Mouse (Mus musculus) hindbrain, embryonic 14.5 days (tissue): ENCODE measurements at regions not wholly inside any gene's neighbourhood (a gene's known extent, or its start where the extent isn't known, plus 50 kb on each side); places are given as distances from the start of the nearest gene placed in this dataset.

Source experiments
- ATAC-seq: fragments of 200-750 bp; cut with Nextera tagmentation; 2 replicates; pipeline ENCODE4 v1.8.0; 2017; ENCODE audit warnings: moderate number of reproducible peaks, mild to moderate bottlenecking, moderate TSS enrichment, moderate library complexity; ENCODE audit not compliant: low FRiP score
- DNase-seq: peaks from one replicate; pipeline ENCODE4 v3.0.0-alpha.2; 2015; ENCODE audit warnings: low spot score
- H3K27ac ChIP-seq: fragments of 300-500 bp; sonication (generic); 2 replicates; pipeline ENCODE4 v1.5.1; 2014; ENCODE audit warnings: mild to moderate bottlenecking, moderate library complexity
- H3K27me3 ChIP-seq: fragments of 300-500 bp; sonication (generic); 2 replicates; pipeline ENCODE4 v1.6.1; 2014; ENCODE audit warnings: mild to moderate bottlenecking, low read length, mixed read lengths; ENCODE audit not compliant: control insufficient read depth, insufficient read depth
- H3K36me3 ChIP-seq: fragments of 300-500 bp; sonication (generic); replicated peaks from 2 replicates; pipeline ENCODE4 v1.6.1; 2014; ENCODE audit not compliant: control insufficient read depth, insufficient read depth
- H3K4me1 ChIP-seq: fragments of 300-500 bp; sonication (generic); replicated peaks from 2 replicates; pipeline ENCODE4 v1.6.1; 2014; ENCODE audit warnings: antibody characterized with exemption, low read length, mixed read lengths; ENCODE audit not compliant: control insufficient read depth, insufficient read depth
- H3K4me2 ChIP-seq: fragments of 300-500 bp; sonication (generic); replicated peaks from 2 replicates; pipeline ENCODE4 v1.6.1; 2014; ENCODE audit warnings: mild to moderate bottlenecking, moderate library complexity
- H3K4me3 ChIP-seq: fragments of 300-500 bp; sonication (generic); replicated peaks from 2 replicates; pipeline ENCODE4 v1.5.1; 2014; ENCODE audit warnings: mild to moderate bottlenecking, low read length
- H3K9ac ChIP-seq: fragments of 300-500 bp; sonication (generic); 2 replicates; pipeline ENCODE4 v1.6.1; 2014
- H3K9me3 ChIP-seq: fragments of 300-500 bp; sonication (generic); 2 replicates; pipeline ENCODE4 v1.6.1; 2016; ENCODE audit warnings: low read length; ENCODE audit not compliant: control insufficient read depth
- WGBS: fragments of 180-500 bp; shearing (Covaris S2); extraction: QIAGEN DNeasy Blood & Tissue Kit; methylation state at CpG from one replicate; pipeline ENCODE4 v1.1.7; 2014; 5-methylcytosine and 5-hydroxymethylcytosine counted together

- H3K36me3 ChIP-seq: no peaks in the 10 kb centered on the region
- WGBS: 75% methylated on average over 5 of the region's 5 CpGs
- no peak overlapping the region for H3K9ac ChIP-seq
- no peak overlapping the region for H3K27ac ChIP-seq
- H3K27me3 ChIP-seq: no peaks in the 10 kb centered on the region
- ATAC-seq (no peak), DNase-seq (no peak)
- no peak overlapping the region for H3K4me2 ChIP-seq
- no peaks in the 10 kb centered on the region for H3K4me1 ChIP-seq
- H3K4me3 ChIP-seq: no peak overlapping the region
- H3K9me3 ChIP-seq: no peaks in the 10 kb centered on the region
These were observed 116.7 kb upstream of the Agap1 start for GRCm38 (mm10) chr1:89337861-89338260.

- WGBS: 38% methylated on average over 4 of the region's 4 CpGs
- ATAC-seq (no peak), DNase-seq (no peak)
- Histone ChIP-seq H3K9me3 (no peaks in the 10 kb centered on the region), H3K4me2 (no peak overlapping the region), H3K4me1 (no peaks in the 10 kb centered on the region), H3K27ac (no peak overlapping the region), H3K27me3 (no peaks in the 10 kb centered on the region), H3K9ac (no peak overlapping the region), H3K4me3 (no peak overlapping the region), H3K36me3 (no peaks in the 10 kb centered on the region)
These were observed 111.8 kb upstream of the Agap1 start for GRCm38 (mm10) chr1:89342794-89343193.

DNA sequence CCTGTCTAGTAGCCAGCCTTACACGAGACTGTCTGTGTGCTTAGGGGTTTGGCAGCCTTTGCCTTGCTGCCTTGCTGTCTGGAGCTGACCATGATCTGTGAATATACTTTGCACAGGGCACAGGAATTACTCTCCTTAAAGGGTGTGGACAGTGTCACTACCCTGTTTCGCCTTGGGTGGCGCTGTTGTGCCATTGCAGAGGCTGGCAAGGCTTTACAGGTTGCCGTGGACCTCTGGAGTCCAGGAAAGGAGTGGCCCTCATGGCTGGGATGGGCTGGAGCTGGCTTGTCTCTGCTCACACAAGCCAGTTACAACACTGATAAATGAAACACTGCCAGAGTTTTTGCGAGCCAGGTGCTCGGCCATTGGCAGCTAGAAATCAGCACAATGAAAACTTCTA, 110.1 kb upstream of the Agap1 start:
- 41% methylated on average over 6 of the region's 6 CpGs for WGBS
- Histone ChIP-seq H3K9ac (no peak overlapping the region), H3K27me3 (no peaks in the 10 kb centered on the region), H3K27ac (no peak overlapping the region), H3K4me1 (no peaks in the 10 kb centered on the region), H3K4me3 (no peak overlapping the region), H3K36me3 (no peaks in the 10 kb centered on the region), H3K9me3 (no peaks in the 10 kb centered on the region), H3K4me2 (no peak overlapping the region)
- ATAC-seq (no peak), DNase-seq (no peak)

DNA sequence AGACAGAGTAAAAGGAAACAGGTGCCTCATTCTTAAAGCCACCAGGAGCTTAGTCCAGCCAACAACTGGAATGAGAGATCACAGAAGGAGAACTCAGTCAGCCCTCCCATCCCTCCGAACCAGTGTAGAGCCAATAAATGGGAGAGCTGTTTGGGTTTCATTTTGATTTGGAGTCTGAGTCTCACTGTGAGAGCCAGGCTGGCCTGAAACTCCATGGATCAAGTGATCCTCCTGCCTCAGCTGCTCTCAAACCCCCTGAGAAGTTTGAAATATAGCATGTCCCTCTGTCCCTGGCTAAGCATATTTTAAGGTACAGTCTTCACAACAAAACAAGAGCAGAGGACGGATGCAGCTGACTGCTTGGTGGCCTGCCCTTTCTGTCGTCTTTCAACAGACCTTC, 107.3 kb upstream of the Agap1 start:
- no peak for DNase-seq
- Histone ChIP-seq H3K4me1 (no peaks in the 10 kb centered on the region), H3K4me3 (no peak overlapping the region), H3K27me3 (no peaks in the 10 kb centered on the region), H3K4me2 (no peak overlapping the region), H3K36me3 (no peaks in the 10 kb centered on the region), H3K9me3 (no peaks in the 10 kb centered on the region), H3K9ac (no peak overlapping the region), H3K27ac (no peak overlapping the region)
- WGBS: 51% methylated on average over 3 of the region's 3 CpGs
- ATAC-seq: no peak

DNA sequence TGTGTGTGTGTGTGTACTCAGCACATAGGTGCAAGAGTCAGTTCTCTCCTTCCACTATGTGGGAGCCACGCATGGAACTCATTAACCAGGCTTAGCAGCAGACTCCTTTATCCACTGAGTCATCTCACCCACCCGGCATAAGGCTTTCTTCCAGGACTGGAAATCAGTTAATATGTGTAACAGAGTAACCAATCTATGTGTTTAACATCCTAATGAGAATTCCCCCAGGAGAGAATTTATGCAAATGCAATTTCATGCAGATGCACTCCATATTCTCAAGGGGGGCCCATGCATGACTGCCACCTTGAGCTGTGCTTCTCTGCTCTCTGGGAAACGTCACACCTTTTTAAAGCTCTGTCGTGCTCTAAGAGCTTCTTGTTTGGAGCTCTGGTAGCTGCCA, 101.7 kb upstream of the Agap1 start:
- Histone ChIP-seq H3K9ac (no peak overlapping the region), H3K4me3 (no peak overlapping the region), H3K4me1 (no peaks in the 10 kb centered on the region), H3K27ac (no peak overlapping the region), H3K4me2 (no peak overlapping the region), H3K27me3 (no peaks in the 10 kb centered on the region), H3K36me3 (no peaks in the 10 kb centered on the region), H3K9me3 (no peaks in the 10 kb centered on the region)
- ATAC-seq (no peak), DNase-seq (no peak)
- 33% methylated on average over 4 of the region's 4 CpGs for WGBS

DNA sequence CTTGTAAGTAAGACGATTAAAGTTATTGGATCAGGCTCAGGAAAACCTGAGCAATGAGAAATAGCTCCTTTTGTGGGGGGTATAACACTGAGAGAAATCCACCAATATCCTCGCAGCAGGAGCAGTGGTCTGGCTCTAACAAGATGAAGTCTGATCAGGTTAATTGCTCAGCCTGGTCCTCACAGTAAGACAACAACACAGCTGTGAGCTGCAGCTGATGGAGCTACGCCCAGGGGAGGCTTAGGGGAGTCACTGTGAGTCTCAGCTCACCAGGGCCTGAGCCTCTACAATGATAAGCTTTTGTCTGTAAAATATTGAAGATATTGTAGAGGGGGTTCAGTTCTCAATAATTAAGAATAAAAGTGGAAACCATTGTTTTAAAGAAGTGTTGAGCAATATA, 95.3 kb upstream of the Agap1 start:
- WGBS: 56% methylated on average over 3 of the region's 3 CpGs
- H3K4me1 ChIP-seq: no peaks in the 10 kb centered on the region
- no peak for DNase-seq
- H3K4me2 ChIP-seq: no peak overlapping the region
- ATAC-seq: no peak
- H3K4me3 ChIP-seq: no peak overlapping the region
- H3K9ac ChIP-seq: no peak overlapping the region
- H3K27me3 ChIP-seq: no peaks in the 10 kb centered on the region
- H3K36me3 ChIP-seq: no peaks in the 10 kb centered on the region
- H3K27ac ChIP-seq: no peak overlapping the region
- H3K9me3 ChIP-seq: no peaks in the 10 kb centered on the region

- DNase-seq: no peak
- WGBS: 43% methylated on average over 12 of the region's 12 CpGs
- H3K4me2 ChIP-seq: no peak overlapping the region
These were observed 89.9 kb upstream of the Agap1 start for GRCm38 (mm10) chr1:89364547-89365305.

GRCm38 (mm10) chr1:89366891-89367290, 87.7 kb upstream of the Agap1 start:
- DNase-seq (no peak), ATAC-seq (no peak)
- Histone ChIP-seq H3K4me1 (no peaks in the 10 kb centered on the region), H3K27me3 (no peaks in the 10 kb centered on the region), H3K36me3 (no peaks in the 10 kb centered on the region), H3K9ac (no peak overlapping the region), H3K27ac (no peak overlapping the region), H3K4me2 (no peak overlapping the region), H3K9me3 (no peaks in the 10 kb centered on the region; the same call in 1 of the 2 replicates), H3K4me3 (no peak overlapping the region)
- 92% methylated on average over 5 of the region's 5 CpGs for WGBS

More at GRCm38 (mm10) chr1:89364547-89365305, 89.9 kb upstream of the Agap1 start:
- Histone ChIP-seq H3K27ac (no peak overlapping the region), H3K9ac (no peak overlapping the region), H3K36me3 (no peaks in the 10 kb centered on the region), H3K4me1 (no peaks in the 10 kb centered on the region), H3K9me3 (no peaks in the 10 kb centered on the region; the same call in 1 of the 2 replicates), H3K27me3 (no peaks in the 10 kb centered on the region), H3K4me3 (no peak overlapping the region)
- peak; percentile 62 for ATAC-seq

DNA sequence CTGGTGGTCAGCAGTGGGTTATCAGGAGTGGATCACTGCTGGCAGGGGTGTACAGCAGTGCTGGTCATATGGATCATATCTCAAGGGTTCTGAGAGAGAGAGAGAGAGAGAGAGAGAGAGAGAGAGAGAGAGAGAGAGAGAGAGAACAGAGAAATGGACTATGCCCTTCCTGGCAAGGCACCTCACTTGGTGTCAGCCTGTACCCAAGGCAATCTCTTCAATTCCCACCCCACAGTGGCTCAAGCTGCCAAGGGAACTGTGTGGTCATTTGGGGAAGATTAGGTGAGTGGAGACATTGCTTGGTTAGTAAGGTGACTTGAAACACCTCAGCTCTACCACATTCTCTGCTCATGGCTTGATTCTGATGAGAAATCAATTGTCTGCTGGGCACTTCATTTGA, 80.8 kb upstream of the Agap1 start:
- no peak overlapping the region for H3K27ac ChIP-seq
- H3K4me3 ChIP-seq: no peak overlapping the region
- ATAC-seq (no peak), DNase-seq (no peak)
- H3K9me3 ChIP-seq: no peaks in the 10 kb centered on the region; the same call in 1 of the 2 replicates
- H3K36me3 ChIP-seq: no peaks in the 10 kb centered on the region
- H3K27me3 ChIP-seq: no peaks in the 10 kb centered on the region
- no peak overlapping the region for H3K9ac ChIP-seq
- H3K4me1 ChIP-seq: no peaks in the 10 kb centered on the region
- no peak overlapping the region for H3K4me2 ChIP-seq

GRCm38 (mm10) chr1:89374271-89374670, 80.3 kb upstream of the Agap1 start:
- Histone ChIP-seq H3K36me3 (no peaks in the 10 kb centered on the region), H3K4me1 (no peaks in the 10 kb centered on the region), H3K9me3 (no peaks in the 10 kb centered on the region; the same call in 1 of the 2 replicates), H3K4me3 (no peak overlapping the region), H3K27me3 (no peaks in the 10 kb centered on the region), H3K27ac (no peak overlapping the region), H3K9ac (no peak overlapping the region), H3K4me2 (no peak overlapping the region)
- WGBS: 93% methylated on average over 2 of the region's 2 CpGs
- no peak for ATAC-seq
- DNase-seq: no peak
